19 mouse cellular contexts compared by ENCODE assay signal in genomic region chr5:44400573-44401332, GRCm38 (mm10).
DNase-seq lines count a peak whose midpoint lies in the region; ATAC-seq and TF ChIP-seq lines count a peak whose summit lies in the region.
"Had no signal": no experiment of that assay in that cellular context is flagged by ENCODE, and none has a peak within 500 bp of the region (broad histone marks: within the 10 kb centered on the region; RNA-seq: fewer than 3 reads in every experiment).

No protein-coding gene starts in this region.

- no peak overlapping the region for H3K27ac ChIP-seq in forebrain, embryonic 13.5 days
- no peak overlapping the region for H3K27ac ChIP-seq in forebrain, embryonic 11.5 days (ENCODE audit: low read depth, low read length)
- H3K27ac ChIP-seq in embryonic fibroblast, embryonic 13.5 days (ENCODE audit: insufficient read depth, low read length) = peak overlapping the region; percentile 69
- no peak overlapping the region for H3K27ac ChIP-seq in forebrain, postnatal 0 days (ENCODE audit: low read depth, low read length)
- no peak overlapping the region for H3K27ac ChIP-seq in embryonic facial prominence, embryonic 10.5 days (replicated peaks)
- H3K27ac ChIP-seq: embryonic facial prominence, embryonic 13.5 days; gastrocnemius, adult 2 months; hindbrain, embryonic 15.5 days had no signal

- no peaks in the 10 kb centered on the region for H3K27me3 ChIP-seq in forebrain, embryonic 13.5 days
- no peaks in the 10 kb centered on the region for H3K27me3 ChIP-seq in forebrain, embryonic 11.5 days (ENCODE audit: control insufficient read depth, insufficient read depth, low read length)
- no peaks in the 10 kb centered on the region for H3K27me3 ChIP-seq in G1E (ENCODE audit: insufficient read depth, low read length)
- no peaks in the 10 kb centered on the region for H3K27me3 ChIP-seq in forebrain, postnatal 0 days (ENCODE audit: insufficient read depth, low read length)
- no peaks in the 10 kb centered on the region for H3K27me3 ChIP-seq in embryonic facial prominence, embryonic 10.5 days (replicated peaks; ENCODE audit: low read depth, poor library complexity, severe bottlenecking)
- H3K27me3 ChIP-seq: embryonic facial prominence, embryonic 13.5 days; heart, embryonic 12.5 days; hindbrain, embryonic 15.5 days had no signal

- no peaks in the 10 kb centered on the region for H3K36me3 ChIP-seq in forebrain, embryonic 13.5 days (ENCODE audit: poor library complexity, severe bottlenecking)
- no peaks in the 10 kb centered on the region for H3K36me3 ChIP-seq in forebrain, embryonic 11.5 days (ENCODE audit: control insufficient read depth, insufficient read depth, low read length)
- no peaks in the 10 kb centered on the region for H3K36me3 ChIP-seq in G1E (replicated peaks)
- H3K36me3 ChIP-seq in forebrain, postnatal 0 days (ENCODE audit: insufficient read depth) = no peaks in the 10 kb centered on the region
- H3K36me3 ChIP-seq in embryonic facial prominence, embryonic 10.5 days (replicated peaks) = no peaks in the 10 kb centered on the region
- H3K36me3 ChIP-seq: embryonic facial prominence, embryonic 13.5 days; heart, embryonic 12.5 days; hindbrain, embryonic 15.5 days had no signal

- H3K4me1 ChIP-seq in forebrain, embryonic 13.5 days = no peaks in the 10 kb centered on the region; the same call in 1 of the 2 replicates
- no peaks in the 10 kb centered on the region for H3K4me1 ChIP-seq in forebrain, embryonic 11.5 days (replicated peaks; ENCODE audit: control insufficient read depth, insufficient read depth, low read length)
- H3K4me1 ChIP-seq in G1E (ENCODE audit: insufficient read depth, low read depth, low read length) = peaks cover 42% of the 10 kb centered on the region
- H3K4me1 ChIP-seq in embryonic fibroblast, embryonic 13.5 days (ENCODE audit: control insufficient read depth, insufficient read depth, low read length) = 0 out of 2 replicates have a peak, but pooled peaks cover 3% of the 10 kb centered on the region
- no peaks in the 10 kb centered on the region for H3K4me1 ChIP-seq in forebrain, postnatal 0 days (ENCODE audit: insufficient read depth)
- no peaks in the 10 kb centered on the region for H3K4me1 ChIP-seq in embryonic facial prominence, embryonic 10.5 days
- H3K4me1 ChIP-seq: embryonic facial prominence, embryonic 13.5 days; heart, embryonic 12.5 days; hindbrain, embryonic 15.5 days had no signal

- H3K9ac ChIP-seq in forebrain, embryonic 13.5 days = no peak overlapping the region
- no peak overlapping the region for H3K9ac ChIP-seq in forebrain, embryonic 11.5 days (ENCODE audit: low read length)
- H3K9ac ChIP-seq in forebrain, postnatal 0 days = no peak overlapping the region
- H3K9ac ChIP-seq: embryonic facial prominence, embryonic 13.5 days; heart, embryonic 12.5 days; hindbrain, embryonic 15.5 days had no signal

- 67% methylated on average over 8 of the region's 8 CpGs for WGBS in forebrain, embryonic 13.5 days
- WGBS in forebrain, embryonic 11.5 days = 78% methylated on average over 8 of the region's 8 CpGs
- WGBS in forebrain, postnatal 0 days = 57% methylated on average over 8 of the region's 8 CpGs
- WGBS in embryonic facial prominence, embryonic 10.5 days = 85% methylated on average over 8 of the region's 8 CpGs

- DNase-seq in forebrain, embryonic 11.5 days (ENCODE audit: low spot score) = no peak
- DNase-seq in G1E (ENCODE audit: low spot score) = no peak
- no peak for DNase-seq in forebrain, postnatal 0 days
- no peak for DNase-seq in embryonic facial prominence, embryonic 10.5 days (ENCODE audit: low spot score)
- DNase-seq in adrenal gland, postnatal 25 days = no peak
- DNase-seq: adrenal gland, adult 2 months; adrenal gland, postnatal 36 days; cerebellum, adult 11 months; cerebellum, adult 8-10 months; cerebellum, postnatal 14 days; gastrocnemius, adult 2 months; gastrocnemius, postnatal 25 days; heart, postnatal 36 days had no signal

- TF ChIP-seq POLR2A in embryonic fibroblast, embryonic 13.5 days (IDR thresholded peaks at IDR 0.05; ENCODE audit: low read depth, low read length) = no peak

- no peaks in the 10 kb centered on the region for H3K9me3 ChIP-seq in forebrain, embryonic 13.5 days (replicated peaks)
- H3K9me3 ChIP-seq in forebrain, embryonic 11.5 days (ENCODE audit: control insufficient read depth, low read length) = no peaks in the 10 kb centered on the region
- H3K9me3 ChIP-seq in G1E (replicated peaks) = no peaks in the 10 kb centered on the region
- H3K9me3 ChIP-seq in forebrain, postnatal 0 days (ENCODE audit: low read length) = no peaks in the 10 kb centered on the region
- no peaks in the 10 kb centered on the region for H3K9me3 ChIP-seq in embryonic facial prominence, embryonic 10.5 days
- H3K9me3 ChIP-seq: embryonic facial prominence, embryonic 13.5 days; heart, embryonic 12.5 days; hindbrain, embryonic 15.5 days had no signal

- no peak overlapping the region for H3K4me3 ChIP-seq in forebrain, embryonic 13.5 days
- H3K4me3 ChIP-seq in forebrain, embryonic 11.5 days (ENCODE audit: low read depth, low read length) = no peak overlapping the region
- H3K4me3 ChIP-seq in G1E (ENCODE audit: low read depth, low read length) = no peak overlapping the region; the same call in 1 of the 2 replicates
- no peak overlapping the region for H3K4me3 ChIP-seq in embryonic fibroblast, embryonic 13.5 days (ENCODE audit: insufficient read depth, low read length)
- no peak overlapping the region for H3K4me3 ChIP-seq in forebrain, postnatal 0 days (ENCODE audit: low read depth, low read length)
- no peak overlapping the region for H3K4me3 ChIP-seq in embryonic facial prominence, embryonic 10.5 days
- H3K4me3 ChIP-seq: embryonic facial prominence, embryonic 13.5 days; gastrocnemius, adult 2 months; heart, embryonic 12.5 days; hindbrain, embryonic 15.5 days had no signal

- no peak overlapping the region for H3K4me2 ChIP-seq in forebrain, embryonic 13.5 days
- H3K4me2 ChIP-seq in forebrain, embryonic 11.5 days (ENCODE audit: low read depth, low read length, severe bottlenecking) = no peak overlapping the region
- no peak overlapping the region for H3K4me2 ChIP-seq in forebrain, postnatal 0 days (ENCODE audit: low read depth)
- H3K4me2 ChIP-seq: embryonic facial prominence, embryonic 13.5 days; heart, embryonic 12.5 days; hindbrain, embryonic 15.5 days had no signal

- ATAC-seq in forebrain, embryonic 13.5 days = peak; percentile 62; the same call in 1 of the 2 replicates
- ATAC-seq in forebrain, embryonic 11.5 days (replicated peaks; ENCODE audit: low FRiP score) = no peak
- ATAC-seq in G1E (ENCODE audit: extremely low read depth, insufficient number of reproducible peaks, low FRiP score, poor library complexity, severe bottlenecking) = peak; percentile 69
- ATAC-seq in forebrain, postnatal 0 days = peak; percentile 66; the same call in 1 of the 2 replicates
- ATAC-seq: intestine, embryonic 16.5 days had no signal

- TF ChIP-seq CTCF in G1E (IDR thresholded peaks at IDR 0.05; ENCODE audit: low read depth, low read length) = no peak
- TF ChIP-seq CTCF in embryonic fibroblast, embryonic 13.5 days (IDR thresholded peaks at IDR 0.05; ENCODE audit: borderline replicate concordance, insufficient read depth, low read length) = no peak
- TF ChIP-seq CTCF in forebrain, postnatal 0 days (IDR thresholded peaks at IDR 0.05; ENCODE audit: low read depth) = no peak
